Mouse (Mus musculus): ENCODE measurements at regions not wholly inside any gene's neighbourhood (a gene's known extent, or its start where the extent isn't known, plus 50 kb on each side); places are given as distances from the start of the nearest gene placed in this dataset.
A peak's percentile ranks its signal among the peaks of the same experiment; 100 is the strongest.

GRCm38 (mm10) chrX:39189417-39189816 lies 156.7 kb upstream of the Cypt15 start:
- Histone ChIP-seq H3K9ac (replicated peaks; ENCODE audit: low read length, poor library complexity, severe bottlenecking) (no peak overlapping the region), H3K4me3 (ENCODE audit: low read depth, low read length) (no peak overlapping the region), H3K4me2 (ENCODE audit: low read depth, low read length, poor library complexity, severe bottlenecking) (no peak overlapping the region), H3K36me3 (ENCODE audit: insufficient read depth, low read length) (no peaks in the 10 kb centered on the region), H3K27ac (ENCODE audit: low read depth, low read length) (no peak overlapping the region), H3K4me1 (ENCODE audit: insufficient read depth, low read length) (no peaks in the 10 kb centered on the region), H3K9me3 (ENCODE audit: low read length) (no peaks in the 10 kb centered on the region), H3K27me3 (ENCODE audit: insufficient read depth, low read length) (no peaks in the 10 kb centered on the region)
- DNase-seq (ENCODE audit: low spot score) (no peak), ATAC-seq (ENCODE audit: low FRiP score) (no peak)
- 77% methylated on average over 3 of the region's 3 CpGs for WGBS
- no peak for TF ChIP-seq CTCF (IDR thresholded peaks at IDR 0.05)

GRCm38 (mm10) chrX:39229683-39230082 lies 116.4 kb upstream of the Cypt15 start:
- ATAC-seq (ENCODE audit: low FRiP score) = no peak
- 64% methylated on average over 4 of the region's 4 CpGs for WGBS

GRCm38 (mm10) chrX:39250148-39250725 lies 95.8 kb upstream of the Cypt15 start:
- DNase-seq (ENCODE audit: low spot score) (no peak), ATAC-seq (ENCODE audit: low FRiP score) (no peak)
- Histone ChIP-seq H3K4me3 (ENCODE audit: low read depth, low read length) (no peak overlapping the region), H3K36me3 (ENCODE audit: insufficient read depth, low read length) (no peaks in the 10 kb centered on the region), H3K27me3 (ENCODE audit: insufficient read depth, low read length) (no peaks in the 10 kb centered on the region), H3K4me2 (ENCODE audit: low read depth, low read length, poor library complexity, severe bottlenecking) (no peak overlapping the region), H3K27ac (ENCODE audit: low read depth, low read length) (no peak overlapping the region), H3K9ac (replicated peaks; ENCODE audit: low read length, poor library complexity, severe bottlenecking) (no peak overlapping the region), H3K4me1 (ENCODE audit: insufficient read depth, low read length) (no peaks in the 10 kb centered on the region), H3K9me3 (ENCODE audit: low read length) (no peaks in the 10 kb centered on the region)
- no peak for TF ChIP-seq CTCF (IDR thresholded peaks at IDR 0.05)
- whole genome bisulfite sequencing = 67% methylated on average over 4 of the region's 4 CpGs

More at GRCm38 (mm10) chrX:39229683-39230082, 116.4 kb upstream of the Cypt15 start:
- no peaks in the 10 kb centered on the region for H3K36me3 ChIP-seq (ENCODE audit: insufficient read depth, low read length)
- H3K27me3 ChIP-seq (ENCODE audit: insufficient read depth, low read length) = no peaks in the 10 kb centered on the region
- H3K9me3 ChIP-seq (ENCODE audit: low read length) = no peaks in the 10 kb centered on the region
- no peak overlapping the region for H3K9ac ChIP-seq (replicated peaks; ENCODE audit: low read length, poor library complexity, severe bottlenecking)
- H3K4me1 ChIP-seq (ENCODE audit: insufficient read depth, low read length) = no peaks in the 10 kb centered on the region
- no peak overlapping the region for H3K27ac ChIP-seq (ENCODE audit: low read depth, low read length)
- no peak overlapping the region for H3K4me3 ChIP-seq (ENCODE audit: low read depth, low read length)
- H3K4me2 ChIP-seq (ENCODE audit: low read depth, low read length, poor library complexity, severe bottlenecking) = no peak overlapping the region
- DNase-seq (ENCODE audit: low spot score) = peak; percentile 57
- no peak for TF ChIP-seq CTCF (IDR thresholded peaks at IDR 0.05)
